Mouse (Mus musculus): ENCODE measurements around the gene Nav2.
A peak's percentile ranks its signal among the peaks of the same experiment; 100 is the strongest.

Nav2 gene

GRCm38 (mm10) chr7:49604965-49605795 lies 696.7 kb downstream of the Nav2 start:
- no peak for ATAC-seq (ENCODE audit: insufficient number of reproducible peaks, low FRiP score, low TSS enrichment)

- peak; percentile 61; the same call in 1 of the 2 replicates for ATAC-seq (ENCODE audit: insufficient number of reproducible peaks, low FRiP score, low TSS enrichment)
These were observed 707.8 kb downstream of the Nav2 start for GRCm38 (mm10) chr7:49616258-49616735.

- no peak for ATAC-seq (ENCODE audit: insufficient number of reproducible peaks, low FRiP score, low TSS enrichment)
These were observed 708.6 kb downstream of the Nav2 start for GRCm38 (mm10) chr7:49617087-49617486.

- ATAC-seq (ENCODE audit: insufficient number of reproducible peaks, low FRiP score, low TSS enrichment): no peak
These were observed 711.6 kb downstream of the Nav2 start for GRCm38 (mm10) chr7:49620160-49620559.

- ATAC-seq (ENCODE audit: insufficient number of reproducible peaks, low FRiP score, low TSS enrichment): no peak
These were observed 723.4 kb downstream of the Nav2 start for GRCm38 (mm10) chr7:49631885-49632284.

- ATAC-seq (ENCODE audit: insufficient number of reproducible peaks, low FRiP score, low TSS enrichment): no peak
These were observed 723.9 kb downstream of the Nav2 start for GRCm38 (mm10) chr7:49632391-49632790.

- ATAC-seq (ENCODE audit: insufficient number of reproducible peaks, low FRiP score, low TSS enrichment): no peak
These were observed 725.0 kb downstream of the Nav2 start for GRCm38 (mm10) chr7:49633375-49633956.

GRCm38 (mm10) chr7:49634291-49635073 lies 726.0 kb downstream of the Nav2 start:
- ATAC-seq (ENCODE audit: insufficient number of reproducible peaks, low FRiP score, low TSS enrichment): no peak

GRCm38 (mm10) chr7:49635074-49635621 lies 726.6 kb downstream of the Nav2 start:
- no peak for ATAC-seq (ENCODE audit: insufficient number of reproducible peaks, low FRiP score, low TSS enrichment)

- ATAC-seq (ENCODE audit: insufficient number of reproducible peaks, low FRiP score, low TSS enrichment): no peak
These were observed 727.5 kb downstream of the Nav2 start for GRCm38 (mm10) chr7:49635971-49636370.

- ATAC-seq (ENCODE audit: insufficient number of reproducible peaks, low FRiP score, low TSS enrichment): no peak
These were observed 728.1 kb downstream of the Nav2 start, which contains the start of gene Dbx1 for GRCm38 (mm10) chr7:49636491-49637115. Gene Dbx1 (minus strand): TSS chr7:49636849.

GRCm38 (mm10) chr7:49637281-49637680 lies 728.8 kb downstream of the Nav2 start:
- ATAC-seq (ENCODE audit: insufficient number of reproducible peaks, low FRiP score, low TSS enrichment): no peak

- no peak for ATAC-seq (ENCODE audit: insufficient number of reproducible peaks, low FRiP score, low TSS enrichment)
These were observed 729.5 kb downstream of the Nav2 start for GRCm38 (mm10) chr7:49637851-49638663.

- ATAC-seq (ENCODE audit: insufficient number of reproducible peaks, low FRiP score, low TSS enrichment): no peak
These were observed 730.6 kb downstream of the Nav2 start for GRCm38 (mm10) chr7:49638941-49639776.

- no peak for ATAC-seq (ENCODE audit: insufficient number of reproducible peaks, low FRiP score, low TSS enrichment)
These were observed 731.6 kb downstream of the Nav2 start for GRCm38 (mm10) chr7:49639864-49640708.

GRCm38 (mm10) chr7:49640709-49641305 lies 732.3 kb downstream of the Nav2 start:
- no peak for ATAC-seq (ENCODE audit: insufficient number of reproducible peaks, low FRiP score, low TSS enrichment)

All from cerebellum, adult (tissue).